Mouse (Mus musculus): ENCODE measurements at regions not wholly inside any gene's neighbourhood (a gene's known extent, or its start where the extent isn't known, plus 50 kb on each side); places are given as distances from the start of the nearest gene placed in this dataset.

DNA sequence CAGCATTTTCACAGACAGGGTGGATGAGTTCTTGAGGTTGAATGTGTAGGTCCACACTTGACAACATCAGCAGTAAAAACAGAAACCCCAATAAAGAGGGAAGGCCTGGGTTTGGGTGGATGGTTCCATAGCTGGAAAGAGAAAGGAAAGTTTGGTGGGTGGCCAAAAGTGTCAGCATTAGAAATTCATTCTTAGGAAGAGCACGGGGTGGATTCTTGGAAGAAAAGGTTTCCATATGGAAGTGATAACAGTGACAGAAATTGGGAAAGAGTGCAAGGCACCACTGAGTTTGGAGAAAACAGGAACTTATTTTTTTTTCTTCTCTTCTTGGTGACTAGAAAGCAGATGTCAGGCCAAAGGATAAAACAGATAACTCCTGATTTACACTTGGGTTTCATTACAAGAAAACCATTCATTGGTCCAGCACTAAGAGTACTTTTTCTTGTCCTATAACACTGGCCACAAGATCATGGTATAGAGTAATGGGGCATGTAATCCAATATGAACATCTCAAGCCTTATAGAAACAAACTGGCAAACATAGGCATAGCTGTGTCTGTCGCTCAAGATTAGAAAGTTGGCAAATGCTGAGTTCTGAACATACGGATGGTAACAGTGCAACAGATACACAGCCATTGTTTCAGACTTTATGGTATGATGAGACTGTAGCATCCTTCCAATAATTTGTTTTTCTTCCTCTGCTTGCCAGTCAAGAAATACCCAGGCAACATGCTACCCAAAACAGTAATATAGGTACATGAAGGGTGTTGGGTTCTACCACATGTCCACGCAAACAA is 209.7 kb upstream of the Pard3b start:
- DNase-seq: no peak

DNA sequence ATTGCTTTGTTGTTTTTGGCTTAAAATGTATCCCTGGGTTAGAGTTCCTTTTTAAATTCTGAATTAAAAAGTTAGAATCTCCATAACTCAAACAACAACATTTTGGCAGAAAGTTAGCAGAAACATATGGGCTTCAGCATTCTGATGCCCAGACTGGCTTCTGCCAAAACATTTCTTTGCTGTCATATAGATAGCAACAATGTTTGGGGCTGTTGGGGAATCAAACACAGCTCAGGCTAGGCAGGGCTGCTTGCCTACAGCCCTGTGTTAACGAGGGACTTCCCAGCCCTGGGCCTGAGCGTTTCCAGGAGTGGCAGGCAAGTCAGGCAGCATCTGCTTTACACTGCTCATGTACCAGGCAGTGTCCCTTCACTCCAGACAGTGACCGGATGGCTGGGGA is 201.0 kb upstream of the Pard3b start:
- DNase-seq: no peak

GRCm38 (mm10) chr1:61461435-61461834 is 177.2 kb upstream of the Pard3b start:
- no peak for DNase-seq

DNA sequence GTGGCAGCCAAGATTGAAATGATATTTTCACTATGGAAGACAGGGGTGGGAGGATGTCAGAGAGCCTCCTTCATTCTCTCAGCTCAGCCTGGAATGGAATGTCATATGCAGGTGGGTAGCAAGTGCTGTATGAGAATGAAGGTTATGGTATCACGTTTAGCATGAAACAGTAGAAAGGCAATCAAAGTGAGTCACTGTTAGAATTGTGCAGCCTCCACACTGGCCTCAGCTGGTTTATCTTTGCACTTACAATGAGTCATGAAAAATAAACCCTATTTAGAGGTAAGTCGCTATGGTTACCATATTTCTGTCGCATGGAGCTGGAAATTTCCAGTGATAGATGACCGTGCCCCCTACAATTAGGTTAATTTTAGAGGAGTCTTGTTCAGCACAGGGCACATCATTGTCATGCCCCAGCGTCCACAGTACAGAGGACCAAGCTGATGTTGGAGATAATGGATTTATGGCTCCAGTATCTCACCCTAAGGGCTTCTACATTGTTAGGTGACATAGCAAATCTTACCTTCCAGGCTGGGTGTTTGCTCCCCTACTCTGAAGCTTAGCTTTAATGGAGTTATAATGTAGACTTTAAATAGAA is 167.9 kb upstream of the Pard3b start:
- no peak for DNase-seq

DNA sequence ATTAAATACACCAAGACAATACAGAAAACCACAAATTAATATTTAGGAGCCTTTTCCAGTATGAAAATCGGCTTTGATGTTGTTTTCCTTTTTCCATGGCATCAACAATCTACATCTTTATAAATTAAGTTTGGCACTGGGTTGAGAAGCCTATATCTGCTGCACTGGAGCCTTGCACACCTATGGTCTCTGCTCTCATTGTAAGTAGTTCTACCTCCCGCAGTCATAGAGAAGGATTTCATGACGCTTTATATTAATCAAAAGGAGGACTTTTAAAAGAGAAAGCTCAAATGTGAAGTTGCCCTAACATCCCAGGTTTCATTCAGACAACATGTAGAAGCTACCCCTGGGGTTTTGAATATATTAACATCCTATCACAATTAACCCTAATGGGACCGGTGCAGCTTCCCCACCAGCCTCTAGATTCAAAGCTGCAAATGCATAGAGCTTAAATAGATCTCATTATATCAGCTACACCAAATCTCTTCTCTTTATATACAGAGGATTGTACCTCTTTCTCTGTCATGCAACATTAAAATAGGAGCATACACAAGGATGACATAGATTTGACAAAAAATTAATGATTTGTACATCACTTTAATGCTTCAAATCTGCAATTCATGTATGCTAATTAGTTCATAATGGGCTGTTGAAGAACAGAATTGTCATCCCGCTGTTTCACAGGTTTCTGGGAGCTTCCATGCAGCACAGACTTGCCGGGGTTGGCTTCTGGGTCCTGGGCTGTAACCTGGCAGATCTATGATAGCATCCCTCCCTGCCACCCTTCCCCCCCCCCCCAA is 166.6 kb upstream of the Pard3b start:
- no peak for DNase-seq

DNA sequence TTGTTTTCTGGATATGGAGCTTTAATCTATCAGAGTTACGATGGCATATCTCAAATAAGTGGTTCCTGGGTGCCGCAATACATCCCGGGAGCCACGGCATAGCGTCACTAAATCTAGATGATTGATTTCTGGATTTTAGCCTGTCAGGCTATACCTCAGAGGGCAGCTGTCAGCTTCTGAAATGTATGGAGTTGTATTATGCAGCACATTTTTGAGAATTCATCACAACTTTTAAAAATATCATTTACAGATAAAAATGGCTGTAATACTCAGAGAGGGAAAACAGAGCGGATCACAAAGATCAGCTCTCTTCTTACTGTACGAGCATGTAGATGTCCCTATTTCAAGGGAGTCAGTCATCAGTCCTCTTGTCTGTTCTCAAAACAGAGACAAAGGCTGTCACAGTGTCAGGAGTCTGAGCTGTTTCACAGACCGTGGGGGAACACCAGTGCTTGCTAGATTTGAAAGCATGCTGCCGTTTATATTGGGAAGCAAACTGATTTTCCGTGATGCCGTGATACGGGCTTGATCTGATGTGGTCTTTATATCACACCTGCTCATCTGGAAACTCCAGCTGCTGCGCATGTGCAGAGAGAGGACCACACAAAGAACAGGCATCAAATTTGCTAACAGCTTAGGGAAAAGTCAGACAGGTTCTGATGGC is 165.9 kb upstream of the Pard3b start:
- DNase-seq: no peak

DNA sequence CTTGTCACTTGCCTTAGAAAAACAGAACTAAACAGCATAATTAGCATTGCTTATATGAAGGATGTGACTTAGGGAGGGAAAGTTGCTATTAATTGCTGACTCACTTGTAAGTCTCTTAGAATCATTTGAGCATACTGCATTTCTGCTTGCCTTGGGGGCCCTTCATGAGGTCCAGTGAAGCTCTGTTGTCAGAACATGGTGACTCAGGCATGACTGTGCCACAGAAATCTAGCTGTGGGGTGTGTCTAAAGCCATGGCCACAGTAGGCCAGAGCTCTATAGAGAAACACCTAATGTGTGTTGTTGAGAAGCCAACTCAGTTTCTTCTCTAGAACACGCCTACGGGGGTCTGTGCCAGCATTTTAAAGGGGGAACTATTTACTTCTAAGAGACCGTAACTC is 153.2 kb upstream of the Pard3b start:
- DNase-seq: no peak

DNA sequence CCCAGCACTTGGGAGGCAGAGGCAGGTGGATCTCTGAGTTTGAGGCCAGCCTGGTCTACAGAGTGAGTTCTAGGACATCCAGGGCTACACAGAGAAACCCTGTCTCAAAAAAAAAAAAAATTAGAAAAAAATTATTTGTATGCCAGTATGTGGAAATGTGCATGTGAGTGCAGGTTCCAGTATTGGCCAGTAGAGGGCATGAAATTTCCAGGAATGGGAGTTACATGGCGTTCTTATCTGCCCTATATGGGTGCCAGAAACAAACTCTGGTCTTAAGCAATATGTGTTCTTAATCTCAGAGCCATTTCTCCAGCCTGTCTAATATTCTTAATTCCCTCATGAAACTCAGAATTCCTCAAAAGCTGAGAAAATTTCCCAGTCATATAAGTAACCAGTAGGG is 113.7 kb upstream of the Pard3b start:
- no peak for DNase-seq

DNA sequence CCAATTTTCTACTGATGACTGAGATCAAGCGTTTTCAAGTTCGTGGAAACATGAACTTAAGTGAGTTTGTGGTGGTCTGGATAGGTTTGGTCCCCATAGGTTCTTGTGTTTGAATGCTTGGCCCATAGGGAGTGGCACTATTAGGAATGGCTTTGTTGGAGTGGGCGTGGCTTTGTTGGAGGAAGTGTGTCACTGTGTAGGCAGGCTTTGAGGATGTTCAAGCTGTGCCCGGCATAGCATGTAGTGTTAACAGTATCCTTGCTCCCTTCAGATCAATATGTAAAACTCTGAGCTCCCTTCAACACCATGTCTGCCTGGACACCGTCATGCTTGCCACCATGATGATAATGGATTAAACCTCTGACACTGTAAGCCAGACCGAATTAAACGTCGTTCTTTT is 112.7 kb upstream of the Pard3b start:
- DNase-seq: no peak

DNA sequence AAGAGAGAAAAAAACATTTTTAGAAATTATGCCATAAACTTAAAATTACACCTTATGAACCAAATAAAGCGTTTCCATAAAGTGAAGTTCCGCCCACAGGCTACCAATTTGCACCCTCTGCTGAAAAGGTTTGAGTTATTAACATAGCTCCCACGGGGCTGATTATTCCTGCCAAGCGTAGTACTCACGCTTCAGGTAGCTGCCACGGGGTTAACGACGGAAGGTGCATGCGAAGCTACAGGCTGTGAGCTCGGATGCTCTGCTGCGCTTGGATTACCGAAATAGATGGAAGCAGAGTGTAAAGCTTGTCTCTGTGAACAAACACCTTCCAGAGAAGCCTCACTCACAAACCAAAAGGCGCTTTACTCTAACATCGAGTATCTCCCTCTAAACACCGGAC is 109.9 kb upstream of the Pard3b start:
- no peak for DNase-seq

DNA sequence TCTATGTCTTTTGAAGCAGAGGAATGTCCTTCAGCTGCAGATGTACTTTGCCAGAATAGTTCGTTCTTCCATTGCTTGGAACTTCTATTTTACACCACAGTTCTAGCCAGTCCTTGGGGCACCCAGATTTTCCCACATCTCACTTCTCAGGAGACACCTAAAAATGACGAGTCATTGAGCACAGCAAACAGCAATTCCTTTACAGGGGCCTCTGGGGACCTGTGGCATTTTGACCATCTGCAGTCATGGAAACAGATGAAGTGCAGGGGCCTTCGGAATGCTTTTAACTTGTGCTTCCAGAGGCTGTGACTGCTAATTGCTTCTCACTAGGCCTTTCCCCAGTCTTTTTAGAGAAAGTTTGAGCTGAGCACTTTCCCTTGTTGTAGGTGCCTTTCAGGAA is 108.5 kb upstream of the Pard3b start:
- no peak for DNase-seq

DNA sequence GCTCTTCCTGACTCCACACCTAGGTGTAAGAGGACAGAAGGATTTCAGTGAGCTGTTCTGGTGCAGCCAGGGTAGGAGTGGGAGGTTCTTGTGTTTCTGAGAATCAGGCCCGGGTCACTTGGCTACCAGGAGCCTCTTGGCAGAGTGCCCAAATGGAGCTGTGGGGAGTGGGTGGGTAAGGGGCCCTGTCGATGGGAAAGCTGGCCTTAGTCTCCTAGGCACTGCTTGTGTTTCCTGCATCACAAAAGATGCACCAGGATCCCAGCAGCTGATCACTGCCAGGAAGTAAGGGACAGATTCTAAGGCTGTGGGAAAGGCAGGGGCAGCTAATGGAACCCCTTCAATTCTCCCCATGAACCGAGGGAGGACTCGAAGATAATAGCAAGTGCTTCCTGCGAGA is 107.1 kb upstream of the Pard3b start:
- no peak for DNase-seq

- no peak for DNase-seq
Observed at GRCm38 (mm10) chr1:61540081-61540480, 98.5 kb upstream of the Pard3b start.

GRCm38 (mm10) chr1:61541166-61541565 is 97.5 kb upstream of the Pard3b start:
- DNase-seq: no peak

DNA sequence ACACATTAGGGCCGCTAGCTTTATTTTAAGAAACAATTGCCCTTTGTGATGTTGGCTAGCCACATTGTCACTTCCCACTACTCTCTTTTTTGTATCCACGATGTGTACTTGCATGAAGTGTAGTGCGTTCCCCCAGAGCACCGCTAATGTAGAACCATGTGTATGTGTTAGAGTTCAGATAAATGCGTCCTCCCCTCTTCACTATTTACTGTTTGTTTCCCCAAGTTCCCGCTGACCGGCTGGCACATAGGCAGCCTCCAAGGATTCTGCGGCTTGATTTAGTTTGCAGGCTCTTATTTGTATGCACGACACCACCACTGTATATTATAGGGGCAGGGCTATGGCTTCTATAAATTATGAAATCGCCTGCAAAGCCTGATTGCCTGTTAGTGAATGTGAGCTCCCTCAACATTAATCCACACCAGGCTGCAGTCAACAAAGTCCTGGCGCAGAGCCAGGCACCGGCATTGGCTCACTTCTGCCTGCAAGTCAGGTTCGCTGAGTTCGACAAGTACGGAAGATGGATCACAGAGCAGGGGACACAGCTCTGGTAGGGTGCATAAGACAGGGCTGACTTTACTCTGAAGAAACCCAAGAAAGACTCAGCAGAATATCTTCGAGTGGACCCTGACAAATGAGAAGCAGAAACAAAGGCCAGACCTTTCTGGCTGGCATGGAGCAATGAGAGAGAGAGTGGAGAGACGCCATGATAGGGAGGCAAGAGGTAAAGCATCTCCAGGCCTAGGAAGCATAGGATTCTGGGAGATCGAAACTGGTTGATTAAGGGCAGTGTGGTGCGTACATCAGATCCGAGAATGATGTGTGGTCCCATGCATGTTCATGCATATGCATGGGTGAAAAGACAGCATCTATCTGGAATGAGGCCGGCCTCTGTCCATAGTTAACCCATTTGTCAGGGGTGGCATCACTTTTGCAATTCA is 85.8 kb upstream of the Pard3b start:
- peak; percentile 32 to 68 for DNase-seq

GRCm38 (mm10) chr1:61559514-61559913 is 79.1 kb upstream of the Pard3b start:
- DNase-seq: no peak

GRCm38 (mm10) chr1:61562091-61562490 is 76.5 kb upstream of the Pard3b start:
- DNase-seq: no peak

- DNase-seq: no peak
Observed at GRCm38 (mm10) chr1:61565471-61565870, 73.2 kb upstream of the Pard3b start.

DNA sequence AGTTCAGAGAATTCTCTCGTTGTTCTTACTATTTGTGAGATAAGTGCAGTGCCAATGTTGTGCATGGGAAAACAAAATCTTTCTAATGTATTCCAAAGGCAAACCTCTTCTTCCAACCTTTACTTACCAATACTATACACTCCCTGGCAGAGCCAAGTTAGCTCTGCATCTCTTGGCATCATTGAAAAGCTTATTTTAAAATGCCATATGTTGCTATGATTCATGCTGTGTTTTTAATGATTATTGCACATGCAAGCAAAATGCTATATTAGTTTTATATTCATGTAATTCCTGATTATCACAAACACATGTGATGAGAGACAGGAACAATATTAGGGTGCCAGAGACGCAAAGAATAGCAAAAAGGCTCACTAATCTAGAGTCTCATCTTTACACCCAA is 64.3 kb upstream of the Pard3b start:
- DNase-seq: no peak

GRCm38 (mm10) chr1:61576758-61577157 is 61.9 kb upstream of the Pard3b start:
- no peak for DNase-seq

DNA sequence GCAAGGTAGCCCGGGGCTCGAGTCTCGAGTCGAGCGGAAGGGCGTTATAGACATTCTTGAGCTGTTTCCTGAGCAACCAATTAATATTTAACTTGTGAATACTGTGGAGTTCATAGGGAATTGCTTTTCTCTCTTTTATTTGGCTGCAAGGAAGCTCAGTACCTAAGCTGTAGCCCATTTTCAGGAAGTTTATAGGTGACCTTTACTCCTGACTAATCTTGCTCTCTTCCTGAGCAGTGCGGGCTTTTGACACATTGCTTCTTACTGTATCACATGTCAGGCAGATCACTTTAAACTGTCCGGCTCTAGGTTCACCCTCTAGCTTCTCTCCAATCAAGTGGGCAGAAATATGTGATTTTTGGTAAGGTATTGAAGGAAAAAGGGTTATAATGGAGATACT is 51.4 kb upstream of the Pard3b start:
- peak in 1 of 2 experiments; percentile 17 for DNase-seq
